Mouse (Mus musculus): ENCODE data around the gene Pkd2l1.

Gene Pkd2l1

GRCm38 (mm10) chr19:44192342-44192741 lies at the start of gene Pkd2l1:
Gene Pkd2l1 (minus strand): TSS chr19:44192442.
- DNase-seq (ENCODE audit: low spot score in 2 of 2) = no peak

GRCm38 (mm10) chr19:44238906-44239305 lies 46.7 kb upstream of the Pkd2l1 start:
- no peak for DNase-seq (ENCODE audit: low spot score in 2 of 2)

GRCm38 (mm10) chr19:44237471-44238006 lies 45.3 kb upstream of the Pkd2l1 start:
- peak in 1 of 2 experiments; percentile 13 for DNase-seq (ENCODE audit: low spot score in 2 of 2)

GRCm38 (mm10) chr19:44231608-44232151 lies 39.4 kb upstream of the Pkd2l1 start:
- DNase-seq (ENCODE audit: low spot score in 2 of 2) = no peak

- peak in 1 of 2 experiments; percentile 14 for DNase-seq (ENCODE audit: low spot score in 2 of 2)
Observed at GRCm38 (mm10) chr19:44230212-44230611, 38.0 kb upstream of the Pkd2l1 start.

- DNase-seq (ENCODE audit: low spot score in 2 of 2) = no peak
Observed at GRCm38 (mm10) chr19:44229776-44230175, 37.5 kb upstream of the Pkd2l1 start.

- no peak for DNase-seq (ENCODE audit: low spot score in 2 of 2)
Observed at GRCm38 (mm10) chr19:44225728-44226127, 33.5 kb upstream of the Pkd2l1 start.

GRCm38 (mm10) chr19:44217958-44218525 lies 25.8 kb upstream of the Pkd2l1 start:
- DNase-seq (ENCODE audit: low spot score in 2 of 2) = no peak

- no peak for DNase-seq (ENCODE audit: low spot score in 2 of 2)
Observed at GRCm38 (mm10) chr19:44215255-44215654, 23.0 kb upstream of the Pkd2l1 start.

GRCm38 (mm10) chr19:44207079-44207478 lies 14.8 kb upstream of the Pkd2l1 start:
- DNase-seq (ENCODE audit: low spot score in 2 of 2) = no peak

GRCm38 (mm10) chr19:44203015-44203564 lies 10.8 kb upstream of the Pkd2l1 start, which contains the start of gene Scd3:
Gene Scd3 (plus strand): TSS chr19:44203269.
- DNase-seq (ENCODE audit: low spot score in 2 of 2) = no peak

GRCm38 (mm10) chr19:44198964-44199363 lies 6.7 kb upstream of the Pkd2l1 start:
- DNase-seq (ENCODE audit: low spot score in 2 of 2) = no peak

- no peak for DNase-seq (ENCODE audit: low spot score in 2 of 2)
Observed at GRCm38 (mm10) chr19:44198494-44198893, 6.3 kb upstream of the Pkd2l1 start.

GRCm38 (mm10) chr19:44197053-44197852 lies 5.0 kb upstream of the Pkd2l1 start:
- no peak for DNase-seq (ENCODE audit: low spot score in 2 of 2)

- DNase-seq (ENCODE audit: low spot score in 2 of 2) = peak; percentile 65 to 75
Observed at GRCm38 (mm10) chr19:44195138-44195537, 2.9 kb upstream of the Pkd2l1 start.

- no peak for DNase-seq (ENCODE audit: low spot score in 2 of 2)
Observed at GRCm38 (mm10) chr19:44193906-44194305, 1.7 kb upstream of the Pkd2l1 start.

GRCm38 (mm10) chr19:44189056-44189455 lies 3.2 kb downstream of the Pkd2l1 start:
- no peak for DNase-seq (ENCODE audit: low spot score in 2 of 2)

GRCm38 (mm10) chr19:44183968-44184367 lies 8.3 kb downstream of the Pkd2l1 start:
- no peak for DNase-seq (ENCODE audit: low spot score in 2 of 2)

- no peak for DNase-seq (ENCODE audit: low spot score in 2 of 2)
Observed at GRCm38 (mm10) chr19:44180502-44180901, 11.7 kb downstream of the Pkd2l1 start.

GRCm38 (mm10) chr19:44176741-44177140 lies 15.5 kb downstream of the Pkd2l1 start:
- DNase-seq (ENCODE audit: low spot score in 2 of 2) = no peak

- DNase-seq (ENCODE audit: low spot score in 2 of 2) = no peak
Observed at GRCm38 (mm10) chr19:44174835-44175234, 17.4 kb downstream of the Pkd2l1 start.

- peak in 1 of 2 experiments; percentile 10 for DNase-seq (ENCODE audit: low spot score in 2 of 2)
Observed at GRCm38 (mm10) chr19:44161515-44161914, 30.7 kb downstream of the Pkd2l1 start.

Measured in frontal cortex, postnatal 36 days (tissue).